Mouse (Mus musculus): ENCODE measurements around the gene Cphx2.
"Not testable (repeated sequence)": the region's sequence is repeated elsewhere in the genome, so short reads cannot be mapped to it uniquely, and the experiment has no call there.

- TF ChIP-seq CTCF (IDR thresholded peaks at IDR 0.05; ENCODE audit: borderline replicate concordance, insufficient read depth, low read depth, low read length); POLR2A (IDR thresholded peaks at IDR 0.05; ENCODE audit: borderline replicate concordance, insufficient read depth, low read length): not testable (repeated sequence)
Observed at GRCm38 (mm10) chr14:26047026-26047425, 34.3 kb upstream of the Cphx2 start.

All from cerebellum, adult 2 months (tissue).